Comparison of ENCODE assay signal across 23 mouse cellular contexts in the genomic region with DNA sequence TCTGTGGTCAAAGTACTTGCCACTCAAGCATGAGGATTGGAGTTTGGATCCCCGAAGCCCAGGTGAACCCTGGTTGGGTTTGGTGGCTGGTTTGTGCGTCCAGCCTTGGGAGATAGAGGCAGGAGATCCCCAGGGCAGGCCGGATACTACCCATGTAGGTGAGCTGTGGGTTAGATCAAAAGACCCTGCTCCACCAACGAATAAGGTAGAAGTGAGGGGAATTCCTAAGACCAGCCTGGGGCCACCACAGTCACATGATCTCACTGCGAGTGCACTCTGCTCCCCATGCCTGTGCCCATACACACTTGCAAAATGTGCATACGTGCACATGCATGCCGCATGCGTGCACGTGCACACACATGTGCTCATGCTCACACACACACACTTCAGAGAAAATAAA.
A peak's percentile ranks its signal among the peaks of the same experiment; 100 is the strongest.
DNase-seq lines count a peak whose midpoint lies in the region; ATAC-seq lines count a peak whose summit lies in the region.
"Had no signal": no experiment of that assay in that cellular context is flagged by ENCODE, and none has a peak within 500 bp of the region (broad histone marks: within the 10 kb centered on the region; RNA-seq: fewer than 3 reads in every experiment).

No protein-coding gene starts in this region.

- no peaks in the 10 kb centered on the region for H3K4me1 ChIP-seq in intestine, embryonic 14.5 days (replicated peaks; ENCODE audit: control insufficient read depth, insufficient read depth, low read length)
- H3K4me1 ChIP-seq in intestine, embryonic 16.5 days (ENCODE audit: control insufficient read depth, insufficient read depth, low read length) = no peaks in the 10 kb centered on the region
- H3K4me1 ChIP-seq: forebrain, embryonic 15.5 days had no signal

- no peak overlapping the region for H3K4me3 ChIP-seq in intestine, embryonic 14.5 days (ENCODE audit: low read depth, low read length)
- H3K4me3 ChIP-seq in intestine, embryonic 16.5 days (ENCODE audit: low read length) = no peak overlapping the region
- H3K4me3 ChIP-seq: embryonic facial prominence, embryonic 15.5 days; erythroblast, embryonic 14.5 days; forebrain, embryonic 10.5 days; forebrain, embryonic 15.5 days; heart, adult 2 months; heart, embryonic 15.5 days had no signal

- WGBS in intestine, embryonic 14.5 days = 93% methylated on average over 9 of the region's 9 CpGs
- WGBS in intestine, embryonic 16.5 days = 91% methylated on average over 9 of the region's 9 CpGs

- no peak overlapping the region for H3K9ac ChIP-seq in intestine, embryonic 14.5 days (ENCODE audit: low read length)
- H3K9ac ChIP-seq in intestine, embryonic 16.5 days (ENCODE audit: low read depth, low read length) = no peak overlapping the region
- H3K9ac ChIP-seq: embryonic facial prominence, embryonic 15.5 days; forebrain, embryonic 15.5 days; heart, embryonic 15.5 days had no signal

- H3K27ac ChIP-seq in intestine, embryonic 14.5 days (ENCODE audit: low read depth) = no peak overlapping the region
- H3K27ac ChIP-seq in intestine, embryonic 16.5 days (ENCODE audit: low read length) = no peak overlapping the region
- H3K27ac ChIP-seq: embryonic facial prominence, embryonic 15.5 days; forebrain, embryonic 10.5 days; forebrain, embryonic 15.5 days; heart, adult 2 months; heart, embryonic 15.5 days had no signal

- DNase-seq in intestine, embryonic 14.5 days (ENCODE audit: low spot score) = peak; percentile 42
- DNase-seq in CD4-positive, CD25-positive, alpha-beta regulatory T cell, adult 2 months (ENCODE audit: low read depth, low spot score) = peak; percentile 70
- DNase-seq in naive thymus-derived CD4-positive, alpha-beta T cell, adult 2 months (ENCODE audit: low read depth) = peak; percentile 64
- no peak for DNase-seq in MN1 (ENCODE audit: low spot score)
- no peak for DNase-seq in left cerebral cortex, adult 18-20 months (ENCODE audit: low spot score in 2 of 2)
- DNase-seq: adrenal gland, adult 8-10 months; cerebellum, adult 11 months; cerebellum, adult 8-10 months; cerebellum, postnatal 14 days; gastrocnemius, postnatal 36 days; heart, adult 2 months; heart, postnatal 14 days had no signal

- no peak overlapping the region for H3K4me2 ChIP-seq in intestine, embryonic 14.5 days (ENCODE audit: low read length)
- H3K4me2 ChIP-seq in intestine, embryonic 16.5 days (ENCODE audit: low read depth, low read length) = no peak overlapping the region
- H3K4me2 ChIP-seq: embryonic facial prominence, embryonic 15.5 days; forebrain, embryonic 15.5 days; heart, embryonic 11.5 days; heart, embryonic 15.5 days had no signal

- no peaks in the 10 kb centered on the region for H3K36me3 ChIP-seq in intestine, embryonic 14.5 days (ENCODE audit: control insufficient read depth, insufficient read depth, low read length)
- H3K36me3 ChIP-seq in intestine, embryonic 16.5 days (ENCODE audit: control insufficient read depth, insufficient read depth, low read length) = no peaks in the 10 kb centered on the region
- H3K36me3 ChIP-seq: embryonic facial prominence, embryonic 15.5 days; forebrain, embryonic 10.5 days; forebrain, embryonic 15.5 days; heart, embryonic 15.5 days had no signal

- H3K27me3 ChIP-seq in intestine, embryonic 14.5 days (replicated peaks; ENCODE audit: control insufficient read depth, insufficient read depth, low read length) = no peaks in the 10 kb centered on the region
- H3K27me3 ChIP-seq in intestine, embryonic 16.5 days (replicated peaks; ENCODE audit: control insufficient read depth, insufficient read depth, low read length) = no peaks in the 10 kb centered on the region
- H3K27me3 ChIP-seq: embryonic facial prominence, embryonic 15.5 days; forebrain, embryonic 15.5 days; heart, embryonic 15.5 days; Patski had no signal

- no peak for ATAC-seq in intestine, embryonic 14.5 days (replicated peaks; ENCODE audit: low FRiP score, low TSS enrichment, low read depth)
- ATAC-seq in intestine, embryonic 16.5 days = no peak
- peak; percentile 27 for ATAC-seq in activated CD4-positive, CD25-positive, alpha-beta regulatory T cell, adult 4 months
- ATAC-seq: forebrain, embryonic 15.5 days; hindbrain, embryonic 16.5 days; intestine, postnatal 0 days; Patski had no signal

- no peaks in the 10 kb centered on the region for H3K9me3 ChIP-seq in intestine, embryonic 14.5 days (ENCODE audit: control insufficient read depth, low read length)
- H3K9me3 ChIP-seq in intestine, embryonic 16.5 days (ENCODE audit: control insufficient read depth, low read length) = no peaks in the 10 kb centered on the region
- H3K9me3 ChIP-seq: embryonic facial prominence, embryonic 15.5 days; forebrain, embryonic 10.5 days; forebrain, embryonic 15.5 days; heart, embryonic 15.5 days had no signal

Comparison
In these comparisons a context has a peak if more than half of its experiments do, and no peak if none do; other contexts are left out.
1. DNase-seq: peak in intestine, embryonic 14.5 days (single experiment), CD4-positive, CD25-positive, alpha-beta regulatory T cell, adult 2 months (single experiment) and naive thymus-derived CD4-positive, alpha-beta T cell, adult 2 months (single experiment); none in MN1 (single experiment) and left cerebral cortex, adult 18-20 months (0 of 2).